Mouse (Mus musculus) kidney, postnatal 14 days (tissue): ENCODE results near the gene Sema6c.
"Not testable (repeated sequence)": the region's sequence is repeated elsewhere in the genome, so short reads cannot be mapped to it uniquely, and the experiment has no call there.

Source experiments
- DNase-seq: peaks from one replicate; pipeline ENCODE4 v3.0.0; 2022; ENCODE audit warnings: mixed read lengths

The Sema6c gene

DNA sequence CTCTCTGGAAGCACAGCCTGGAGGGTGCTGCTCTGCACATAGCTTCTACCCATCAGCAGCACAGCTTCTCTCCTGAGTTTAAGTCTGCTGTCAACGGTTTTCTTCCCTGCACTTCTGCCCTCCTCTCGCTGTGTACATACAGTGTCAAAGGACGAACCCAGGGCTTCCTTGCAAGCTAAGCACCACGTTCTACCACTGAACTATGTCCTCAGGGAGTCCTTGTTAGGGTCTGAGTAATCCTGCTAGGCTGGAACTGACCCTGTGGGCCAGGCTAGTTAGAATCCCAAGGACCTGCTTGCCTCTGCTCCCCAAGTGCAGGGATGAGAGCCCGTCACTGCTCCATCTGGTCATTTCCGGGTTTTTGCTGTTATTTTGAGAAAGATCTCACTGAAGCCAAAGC is 26.6 kb downstream of the Sema6c start:
- DNase-seq = no peak

DNA sequence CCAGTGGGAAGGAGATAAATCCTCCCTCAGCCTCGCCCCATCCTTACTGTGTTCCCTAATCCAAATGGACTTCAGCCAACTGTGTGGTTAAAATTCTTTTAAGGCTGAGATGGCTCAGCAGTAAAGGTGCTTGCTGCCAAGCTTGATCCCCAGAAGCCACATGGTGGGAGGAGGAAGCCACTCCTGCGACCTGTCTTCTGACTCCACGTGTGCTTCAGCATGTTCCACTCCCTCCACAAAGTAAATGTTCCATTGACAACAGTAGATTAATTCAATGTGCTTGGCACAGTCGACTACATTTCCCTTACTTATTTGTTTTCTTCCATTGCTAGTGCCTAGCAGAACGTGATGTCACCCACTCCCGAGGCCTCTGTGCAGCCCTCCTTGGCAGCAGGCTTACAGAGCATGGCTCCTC is 34.5 kb downstream of the Sema6c start:
- DNase-seq = peak; percentile 27

DNA sequence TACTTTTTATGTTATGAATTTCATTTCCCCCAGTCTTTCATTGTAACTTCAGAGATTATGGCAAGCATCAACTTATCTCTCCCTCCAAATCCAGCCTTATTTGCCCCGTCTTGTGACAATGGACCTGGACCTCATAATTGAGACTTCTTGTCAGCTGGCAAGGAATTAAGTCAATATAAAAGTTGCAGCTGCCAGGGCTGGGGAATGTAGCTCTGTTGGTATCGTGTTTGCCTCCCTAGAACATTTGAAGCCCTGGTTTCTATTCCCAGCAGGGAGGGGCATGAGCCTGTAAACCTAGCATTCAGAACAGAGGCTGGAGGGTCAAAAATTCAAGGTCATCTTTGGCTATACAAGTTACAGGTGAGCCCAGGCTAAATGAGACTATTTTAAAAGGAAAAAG is 35.5 kb downstream of the Sema6c start:
- DNase-seq = no peak

DNA sequence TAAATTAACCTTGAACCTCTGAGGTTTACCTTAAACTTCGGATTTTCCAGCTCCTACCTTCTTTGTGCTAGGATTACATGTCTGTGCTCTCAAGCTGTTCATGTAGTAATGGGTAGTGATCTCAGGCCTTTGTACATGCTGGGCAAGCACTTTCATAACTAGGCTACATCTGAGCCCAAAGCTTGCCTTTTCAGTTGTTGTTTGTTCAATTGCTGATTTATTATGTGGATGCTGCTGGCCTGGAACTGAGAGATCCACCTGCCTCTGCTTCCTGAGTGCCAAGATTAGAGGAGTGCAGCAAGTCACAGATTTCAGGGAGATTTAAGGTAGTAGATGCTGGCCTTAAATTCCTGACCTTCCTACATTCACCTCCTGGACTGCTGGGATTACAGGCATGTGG is 38.8 kb downstream of the Sema6c start:
- DNase-seq = no peak

DNA sequence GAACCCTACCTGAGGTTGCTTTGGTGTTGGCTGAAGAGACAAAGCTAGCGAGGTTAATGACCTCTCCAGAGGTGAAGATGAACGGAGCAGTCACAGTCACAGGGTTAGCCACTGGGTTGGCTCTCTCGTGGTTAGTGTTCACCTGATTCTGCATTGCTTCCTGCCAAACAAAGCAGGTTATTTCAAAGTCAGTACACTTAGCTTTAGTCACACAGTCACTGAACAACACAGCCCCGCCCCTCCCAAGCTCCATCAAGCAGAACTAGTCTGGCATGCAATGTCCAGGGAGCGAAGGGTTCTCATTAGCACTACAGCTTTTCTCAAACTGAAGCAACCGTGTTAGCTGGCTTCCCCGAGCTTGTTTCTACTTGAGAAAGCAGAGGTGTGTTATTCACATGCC is 39.9 kb downstream of the Sema6c start:
- peak; percentile 90 for DNase-seq

DNA sequence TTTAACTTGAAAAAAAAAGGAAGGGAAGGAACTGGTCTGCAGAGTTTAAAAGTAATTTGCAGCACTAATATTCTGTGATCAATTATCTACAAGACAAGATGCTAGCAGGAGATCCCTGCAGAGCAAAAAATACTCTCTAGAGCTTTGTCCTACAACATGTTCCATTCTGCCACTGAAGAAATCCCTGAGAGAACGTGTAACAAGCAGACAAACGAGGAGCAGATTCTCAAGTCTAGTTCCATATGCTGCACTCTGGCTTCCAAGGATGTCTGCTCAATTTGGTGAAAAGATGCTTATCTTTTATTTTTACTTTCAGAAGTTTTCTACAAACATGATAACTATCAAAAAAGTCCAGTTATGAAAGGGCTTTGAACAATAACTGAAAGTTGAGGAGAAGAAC is 40.3 kb downstream of the Sema6c start:
- DNase-seq = no peak

DNA sequence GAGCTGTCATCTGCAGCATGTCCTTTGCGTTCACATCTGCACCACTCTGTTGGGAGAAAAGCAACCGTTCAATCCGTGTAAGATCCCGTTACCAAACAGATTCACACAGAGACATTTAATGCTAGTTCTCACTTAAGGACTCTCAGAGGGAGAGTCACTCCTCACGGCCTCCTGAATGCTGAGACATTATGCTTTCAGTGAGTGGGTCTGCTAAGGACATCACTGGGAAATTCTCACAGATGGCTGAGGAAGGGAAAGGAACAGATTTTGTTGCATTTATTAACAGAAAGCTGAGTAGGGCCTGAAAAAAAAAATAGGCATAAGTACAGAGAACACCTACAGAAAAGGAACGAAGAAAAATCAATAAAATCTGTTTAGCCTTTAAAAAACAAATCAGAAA is 43.6 kb downstream of the Sema6c start:
- DNase-seq = no peak

DNA sequence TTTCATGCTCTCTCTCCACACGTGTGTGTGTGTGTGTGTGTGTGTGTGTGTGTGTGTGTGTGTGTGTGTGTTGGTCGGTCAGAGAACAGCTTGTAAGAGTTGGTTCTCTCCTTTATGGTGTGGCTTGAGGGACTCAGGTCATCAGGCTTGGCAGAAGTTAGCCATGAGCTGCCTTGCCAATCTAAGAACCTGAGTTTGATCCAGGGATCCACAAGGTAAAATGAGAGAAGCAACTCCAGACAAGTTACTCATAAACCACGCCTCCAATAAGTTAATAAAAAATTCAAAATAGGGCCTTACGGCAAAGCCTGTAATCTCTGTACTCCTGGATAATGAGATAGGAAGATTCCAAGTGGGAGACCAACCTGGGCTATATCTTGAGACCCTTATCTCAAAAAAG is 48.0 kb downstream of the Sema6c start:
- DNase-seq = no peak

DNA sequence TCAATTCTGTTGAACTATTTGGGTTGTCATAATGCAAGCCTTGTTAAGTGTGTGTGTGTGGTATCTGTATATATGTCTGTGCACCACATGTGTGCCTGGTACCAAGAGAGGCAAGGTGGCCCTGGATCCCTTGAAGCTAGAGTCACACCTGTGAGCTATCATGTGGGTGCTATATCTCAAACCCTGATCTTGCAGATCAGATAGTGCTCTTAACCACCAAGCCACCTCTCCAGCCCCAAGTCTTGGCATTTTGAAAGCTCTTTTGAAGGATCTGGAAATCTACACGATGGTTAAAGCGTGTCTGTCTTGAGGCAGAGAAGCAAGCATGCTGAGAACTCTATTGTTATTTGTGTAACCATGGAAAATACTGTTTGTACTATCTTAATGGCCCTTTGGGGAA is 50.3 kb downstream of the Sema6c start:
- DNase-seq = no peak

DNA sequence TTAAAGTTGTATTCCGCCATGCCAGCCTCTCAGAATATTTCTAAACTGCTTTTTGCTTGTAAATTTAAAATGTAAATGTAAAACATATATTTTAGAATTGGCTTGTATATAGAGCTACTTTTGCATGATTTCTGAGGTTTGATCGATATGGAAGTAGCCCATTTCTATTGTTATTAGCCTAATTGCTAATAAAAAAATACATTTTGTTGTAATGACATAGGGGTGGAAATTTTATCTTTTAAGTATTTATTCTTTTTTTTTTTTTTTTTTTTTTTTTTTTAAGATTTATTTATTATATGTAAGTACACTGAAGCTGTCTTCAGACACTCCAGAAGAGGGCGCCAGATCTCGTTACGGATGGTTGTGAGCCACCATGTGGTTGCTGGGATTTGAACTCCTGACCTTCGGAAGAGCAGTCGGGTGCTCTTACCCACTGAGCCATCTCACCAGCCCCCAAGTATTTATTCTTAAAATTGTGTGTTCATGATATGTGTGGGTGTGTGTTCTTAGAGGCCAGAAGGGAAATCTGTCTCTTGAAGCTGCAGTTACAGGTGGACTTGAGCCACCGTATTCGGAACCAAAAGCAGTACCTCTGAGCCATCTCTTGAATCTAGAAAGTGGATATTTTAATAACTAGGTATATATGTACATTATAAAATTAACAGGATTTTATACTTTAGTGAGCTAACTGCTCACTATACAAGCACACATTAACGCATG is 52.8 kb downstream of the Sema6c start:
- not testable (repeated sequence) for DNase-seq

DNA sequence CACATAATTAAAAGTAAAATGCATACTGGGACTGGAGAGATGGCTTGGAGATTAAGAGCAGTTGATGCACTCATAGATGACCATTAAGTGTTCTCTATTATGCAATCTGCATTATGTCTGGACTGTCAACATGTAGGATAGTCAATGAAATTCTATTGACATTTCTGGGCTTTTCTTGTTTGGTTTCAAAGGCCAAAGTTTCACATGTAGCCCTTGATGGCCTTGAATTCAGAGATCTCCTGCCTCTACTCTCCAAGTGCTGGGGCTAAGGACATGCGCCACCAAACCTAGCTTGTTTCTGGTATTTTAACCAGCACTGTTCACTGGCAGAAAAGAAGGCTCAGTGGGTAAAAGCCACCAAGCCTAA is 53.3 kb downstream of the Sema6c start:
- DNase-seq = no peak

DNA sequence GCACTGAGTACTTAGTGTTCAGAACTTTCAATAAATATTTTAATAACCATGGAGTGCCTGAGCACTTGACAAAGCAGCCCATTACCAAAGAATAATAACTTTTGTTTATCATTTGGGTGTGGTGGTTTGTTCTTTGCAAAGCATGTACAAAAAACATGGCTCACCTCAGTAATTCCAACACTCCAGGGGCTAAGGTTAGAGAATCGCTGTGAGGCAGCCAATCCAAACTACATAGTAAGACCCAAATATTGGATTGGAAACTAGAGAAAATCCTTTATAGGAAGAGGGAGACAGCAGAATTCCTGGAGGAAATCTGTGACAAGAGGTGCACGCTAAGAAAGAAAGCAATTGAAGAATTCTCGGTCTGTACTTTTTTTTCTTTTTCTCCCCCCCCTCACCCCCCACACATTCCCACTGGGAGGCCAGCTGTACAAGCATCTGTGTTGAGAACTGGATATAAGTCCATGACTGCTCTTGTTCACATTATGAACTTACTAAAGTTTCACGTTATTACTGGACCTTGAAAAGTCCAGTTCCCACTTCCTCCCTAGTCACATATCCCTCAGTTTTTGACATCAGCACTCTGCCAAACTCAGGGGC is 56.5 kb downstream of the Sema6c start:
- DNase-seq = no peak

DNA sequence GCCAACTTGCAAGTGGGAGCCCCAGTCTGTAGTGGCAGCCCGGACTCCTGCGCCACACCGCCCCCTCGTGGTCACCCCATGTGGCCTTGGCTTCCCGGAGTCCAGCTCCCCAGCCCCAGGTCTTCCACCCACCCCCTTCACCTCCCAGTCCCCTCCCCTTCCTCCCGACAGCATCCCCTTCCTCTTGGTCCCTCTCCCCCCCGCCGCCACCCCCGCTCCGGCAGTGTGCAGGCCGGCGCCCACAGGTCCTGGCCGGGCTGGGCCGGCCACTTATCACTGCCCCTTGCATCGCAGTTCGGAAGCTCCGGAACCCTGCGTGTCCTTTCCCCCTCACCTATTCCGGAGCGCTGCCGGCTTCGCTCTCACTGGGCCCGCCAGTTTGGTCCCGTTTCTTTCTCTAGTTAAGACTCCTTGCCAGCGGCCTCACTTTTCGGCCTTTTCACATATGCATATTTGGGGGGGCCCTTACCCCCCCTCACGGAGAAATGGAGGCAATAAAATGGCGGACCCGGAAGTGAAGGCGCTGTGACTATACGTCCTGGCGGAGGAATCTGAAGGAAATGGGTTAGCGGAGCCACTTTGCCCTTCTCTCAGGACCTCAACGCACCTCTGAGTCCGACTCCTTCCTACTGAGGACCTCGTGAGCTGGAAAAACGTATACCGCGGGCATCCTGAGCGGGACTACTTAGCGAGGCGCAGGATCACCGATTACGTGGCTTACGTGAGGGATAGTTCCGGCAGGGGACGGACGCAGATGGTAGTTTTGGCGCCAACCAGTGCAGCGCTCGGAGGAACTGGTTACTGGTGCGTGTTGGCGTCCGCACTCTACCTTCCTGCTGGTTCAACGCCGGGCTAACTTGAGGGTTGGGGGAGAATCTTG is 57.2 kb downstream of the Sema6c start, which contains the start of gene Gabpb2:
Gabpb2 (minus strand) TSS at position 662 of the 880 bp plus-strand sequence.
- peak; percentile 97 for DNase-seq

DNA sequence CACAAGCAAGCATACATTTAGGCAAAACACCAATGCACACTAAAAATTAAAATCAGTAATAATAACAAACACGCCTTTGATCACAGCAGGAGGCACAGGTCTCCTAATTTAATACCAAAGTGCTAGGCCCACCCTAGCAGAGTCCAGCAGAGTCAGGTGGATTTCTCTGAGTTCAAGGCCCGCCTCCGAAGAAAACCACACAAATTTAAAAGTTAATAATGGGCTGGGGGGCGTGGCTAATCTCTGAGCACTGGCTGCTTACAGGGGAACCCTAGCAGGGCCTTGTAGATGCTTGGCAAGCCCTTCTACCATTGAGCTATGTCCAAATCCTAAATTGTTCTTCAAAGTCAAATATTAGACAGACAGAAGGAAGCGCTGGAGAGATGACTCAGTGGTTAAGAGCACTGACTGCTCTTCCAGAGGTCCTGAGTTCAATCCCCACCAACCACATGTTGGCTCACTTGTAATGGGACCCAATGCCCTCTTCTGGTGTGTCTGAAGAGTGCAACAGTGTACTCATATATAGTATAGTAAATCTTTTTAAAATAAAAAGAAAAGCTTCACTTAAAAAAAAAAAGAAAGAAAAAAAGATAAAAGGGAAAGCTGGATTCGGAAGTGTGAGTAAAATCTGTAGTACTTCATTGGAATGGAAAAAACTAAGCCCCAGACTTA is 58.3 kb downstream of the Sema6c start:
- DNase-seq = no peak

DNA sequence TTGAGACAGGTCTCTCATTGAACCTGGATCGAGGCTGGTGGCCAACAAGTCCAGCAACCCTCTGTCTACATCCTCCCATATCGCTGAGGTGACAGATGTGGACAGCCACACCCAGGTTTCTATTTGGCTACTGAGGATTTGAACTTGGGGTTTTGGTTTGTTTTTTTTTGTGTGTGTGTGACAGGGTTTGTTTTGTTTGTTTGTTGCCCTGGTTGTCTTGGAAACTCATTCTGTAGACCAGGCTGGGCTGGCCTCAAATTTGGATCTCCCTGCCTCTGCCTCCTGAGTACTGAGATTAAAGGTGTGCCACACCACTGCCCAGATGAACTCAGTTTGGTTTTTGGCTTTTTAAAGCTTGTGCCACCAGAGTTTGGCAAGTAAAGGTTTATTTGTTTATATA is 62.8 kb downstream of the Sema6c start:
- no peak for DNase-seq
